Mouse (Mus musculus) ES-Bruce4 (cell line): ENCODE measurements around the gene Rxfp4. TPM values are rescaled to one million over a fixed set of nuclear protein-coding genes. Genes with fewer than 3 reads are reported as not detected.
A peak's percentile ranks its signal among the peaks of the same experiment; 100 is the strongest.

ENCODE experiments used
- H3K27ac ChIP-seq: 2 replicates; pipeline ENCODE4 v1.5.1; 2012; ENCODE audit warnings: low read length, inconsistent platforms; ENCODE audit not compliant: insufficient read depth
- H3K27me3 ChIP-seq: 2 replicates; pipeline ENCODE4 v1.6.1; 2012; ENCODE audit warnings: mild to moderate bottlenecking, low read length, inconsistent platforms; ENCODE audit not compliant: control insufficient read depth, poor library complexity, insufficient read depth, severe bottlenecking
- H3K36me3 ChIP-seq: 2 replicates; pipeline ENCODE4 v1.6.1; 2012; ENCODE audit warnings: inconsistent platforms, mild to moderate bottlenecking, low read length, moderate library complexity; ENCODE audit not compliant: control insufficient read depth, poor library complexity, insufficient read depth, severe bottlenecking
- H3K4me1 ChIP-seq: one replicate; pipeline ENCODE4 v1.8.1; 2011; ENCODE audit warnings: low read length; ENCODE audit not compliant: control insufficient read depth, insufficient read depth
- H3K4me3 ChIP-seq: 2 replicates; pipeline ENCODE4 v1.5.1; 2011; ENCODE audit warnings: low read depth, mild to moderate bottlenecking, low read length
- H3K9ac ChIP-seq: 2 replicates; pipeline ENCODE4 v1.6.1; 2012; ENCODE audit warnings: low read depth, mild to moderate bottlenecking, inconsistent platforms; ENCODE audit not compliant: poor library complexity, severe bottlenecking
- H3K9me3 ChIP-seq: replicated peaks from 2 replicates; pipeline ENCODE4 v1.6.1; 2012; ENCODE audit warnings: mild to moderate bottlenecking, low read length, inconsistent platforms; ENCODE audit not compliant: control insufficient read depth, poor library complexity, insufficient read depth, severe bottlenecking
- CTCF ChIP-seq: IDR thresholded peaks from one replicate; pipeline ENCODE4 v1.8.1; 2011; ENCODE audit warnings: low read depth, low read length
- EP300 ChIP-seq: IDR thresholded peaks from 2 replicates; pipeline ENCODE4 v1.6.1; 2011; ENCODE audit warnings: low read depth, low read length; ENCODE audit not compliant: insufficient read depth
- POLR2A ChIP-seq: IDR thresholded peaks from one replicate; pipeline ENCODE4 v1.8.1; 2011; ENCODE audit warnings: low read length; ENCODE audit not compliant: insufficient read depth
- polyA plus RNA-seq: library from polyadenylated mRNA; stranded (reverse); fragments of >200 nt; gene quantifications from 2 replicates; pipeline ENCODE4 v1.2.4, GENCODE M21; 2011; ENCODE audit warnings: low read depth; ENCODE audit not compliant: missing spikeins, insufficient read depth, insufficient read length

The Rxfp4 gene
- polyA plus RNA-seq, 1 experiment = not detected

GRCm38 (mm10) chr3:88620146-88620991 is 32.6 kb downstream of the Rxfp4 start:
- Histone ChIP-seq H3K27ac (peak overlapping the region; percentile 51), H3K36me3 (peaks cover 2% of the 10 kb centered on the region; the same call in 1 of the 2 replicates), H3K9me3 (peaks cover 6% of the 10 kb centered on the region), H3K4me3 (peak overlapping the region; percentile 82), H3K27me3 (no peaks in the 10 kb centered on the region), H3K9ac (peak overlapping the region; percentile 85), H3K4me1 (peaks cover 7% of the 10 kb centered on the region)
- TF ChIP-seq POLR2A (no peak), EP300 (no peak), CTCF (no peak)

GRCm38 (mm10) chr3:88619113-88620097 is 33.5 kb downstream of the Rxfp4 start:
- no peak overlapping the region for H3K4me3 ChIP-seq
- H3K4me1 ChIP-seq = peaks cover 6% of the 10 kb centered on the region
- no peak overlapping the region for H3K27ac ChIP-seq
- H3K9ac ChIP-seq = 0 out of 2 replicates have a peak overlapping the region, but pooled peaks have one; percentile 18
- no peaks in the 10 kb centered on the region; the same call in 1 of the 2 replicates for H3K36me3 ChIP-seq
- H3K9me3 ChIP-seq = peaks cover 6% of the 10 kb centered on the region
- no peak for TF ChIP-seq POLR2A
- no peak for TF ChIP-seq EP300
- no peaks in the 10 kb centered on the region for H3K27me3 ChIP-seq

GRCm38 (mm10) chr3:88618074-88618871 is 34.7 kb downstream of the Rxfp4 start:
- no peak overlapping the region for H3K4me3 ChIP-seq
- H3K9me3 ChIP-seq = peaks cover 6% of the 10 kb centered on the region
- no peaks in the 10 kb centered on the region; the same call in 1 of the 2 replicates for H3K36me3 ChIP-seq
- TF ChIP-seq CTCF (no peak), EP300 (no peak), POLR2A (no peak)
- peaks cover 4% of the 10 kb centered on the region for H3K4me1 ChIP-seq
- no peak overlapping the region for H3K9ac ChIP-seq
- H3K27ac ChIP-seq = no peak overlapping the region
- H3K27me3 ChIP-seq = no peaks in the 10 kb centered on the region

GRCm38 (mm10) chr3:88616951-88617500 is 35.9 kb downstream of the Rxfp4 start:
- no peaks in the 10 kb centered on the region for H3K9me3 ChIP-seq
- H3K36me3 ChIP-seq = no peaks in the 10 kb centered on the region; the same call in 1 of the 2 replicates
- TF ChIP-seq POLR2A = no peak
- TF ChIP-seq EP300 = no peak
- no peak for TF ChIP-seq CTCF
- H3K9ac ChIP-seq = peak overlapping the region; percentile 55
- no peak overlapping the region; the same call in 1 of the 2 replicates for H3K4me3 ChIP-seq
- H3K4me1 ChIP-seq = peaks cover 4% of the 10 kb centered on the region
- H3K27me3 ChIP-seq = no peaks in the 10 kb centered on the region
- no peak overlapping the region for H3K27ac ChIP-seq

GRCm38 (mm10) chr3:88615902-88616391 is 37.0 kb downstream of the Rxfp4 start:
- Histone ChIP-seq H3K27ac (peak overlapping the region; percentile 68), H3K36me3 (no peaks in the 10 kb centered on the region; the same call in 1 of the 2 replicates), H3K4me3 (peak overlapping the region; percentile 61), H3K4me1 (peaks cover 4% of the 10 kb centered on the region), H3K9me3 (no peaks in the 10 kb centered on the region), H3K9ac (peak overlapping the region; percentile 55), H3K27me3 (no peaks in the 10 kb centered on the region)
- no peak for TF ChIP-seq EP300
- no peak for TF ChIP-seq POLR2A
- no peak for TF ChIP-seq CTCF
